Mouse (Mus musculus) layer of hippocampus, adult 2 months (tissue): Measurements from ENCODE around the gene Bik. TPM values are rescaled to one million over a fixed set of nuclear protein-coding genes. Genes with fewer than 3 reads are reported as not detected.
"Not testable (repeated sequence)": the region's sequence is repeated elsewhere in the genome, so short reads cannot be mapped to it uniquely, and the experiment has no call there.

ENCODE experiments used
- DNase-seq, 2 experiments: peaks; one replicate each; pipeline ENCODE4 v3.0.0; 2022; ENCODE audit warnings: low spot score in 2 of 2
- H3K27ac ChIP-seq: fragments of 200-600 bp; 2 replicates; pipeline ENCODE4 v1.8.1; 2022
- H3K4me3 ChIP-seq: fragments of 200-600 bp; 2 replicates; pipeline ENCODE4 v1.8.1; 2022; ENCODE audit warnings: mild to moderate bottlenecking
- CTCF ChIP-seq: fragments of 200-600 bp; conservative IDR thresholded peaks from 2 replicates; pipeline ENCODE4 v1.8.1; 2022; ENCODE audit warnings: antibody characterized with exemption, mild to moderate bottlenecking, moderate library complexity
- total RNA-seq, 2 experiments: library from RNA; stranded (reverse); gene quantifications; 2 replicates each; pipeline ENCODE4 v1.2.3; 2021

Bik gene
- total RNA-seq, 2 experiments from 2014 or later = not detected

- Histone ChIP-seq H3K27ac (no peak overlapping the region), H3K4me3 (no peak overlapping the region)
- DNase-seq = no peak
- no peak for TF ChIP-seq CTCF
Measured at GRCm38 (mm10) chr15:83495787-83496367, 30.8 kb upstream of the Bik start.

GRCm38 (mm10) chr15:83497299-83497698 is 29.4 kb upstream of the Bik start:
- no peak overlapping the region for H3K27ac ChIP-seq
- peak; percentile 57 for TF ChIP-seq CTCF

GRCm38 (mm10) chr15:83499211-83499755 is 27.4 kb upstream of the Bik start:
- no peak for DNase-seq
- Histone ChIP-seq H3K27ac (no peak overlapping the region), H3K4me3 (no peak overlapping the region)
- TF ChIP-seq CTCF = no peak

More at GRCm38 (mm10) chr15:83497299-83497698, 29.4 kb upstream of the Bik start:
- no peak overlapping the region for H3K4me3 ChIP-seq
- DNase-seq = no peak

GRCm38 (mm10) chr15:83500352-83500751 is 26.3 kb upstream of the Bik start:
- TF ChIP-seq CTCF = peak; percentile 76
- H3K27ac ChIP-seq = no peak overlapping the region
- no peak for DNase-seq
- H3K4me3 ChIP-seq = no peak overlapping the region

- not testable (repeated sequence) for H3K4me3 ChIP-seq, H3K27ac ChIP-seq, DNase-seq
Measured at GRCm38 (mm10) chr15:83501483-83501882, 25.2 kb upstream of the Bik start.

GRCm38 (mm10) chr15:83509950-83510804 is 16.5 kb upstream of the Bik start:
- no peak for DNase-seq
- H3K27ac ChIP-seq = peak overlapping the region; percentile 82
- H3K4me3 ChIP-seq = peak overlapping the region; percentile 80
- TF ChIP-seq CTCF = peak; percentile 55

- Histone ChIP-seq H3K27ac (peak within 1 kb of the TSS; percentile 82), H3K4me3 (peak within 1 kb of the TSS; percentile 80)
- no peak for TF ChIP-seq CTCF
- DNase-seq = peak; percentile 92 to 95
Measured at GRCm38 (mm10) chr15:83510805-83511405, 15.8 kb upstream of the Bik start, which contains the start of gene Ttll1. Gene Ttll1, minus strand, starts transcription at chr15:83510893.

GRCm38 (mm10) chr15:83512489-83513281 is 14.0 kb upstream of the Bik start:
- DNase-seq = no peak
- no peak overlapping the region for H3K27ac ChIP-seq
- TF ChIP-seq CTCF = no peak
- no peak overlapping the region for H3K4me3 ChIP-seq

- no peak overlapping the region for H3K27ac ChIP-seq
- H3K4me3 ChIP-seq = no peak overlapping the region
- DNase-seq = no peak
Measured at GRCm38 (mm10) chr15:83515018-83515417, 11.6 kb upstream of the Bik start.

GRCm38 (mm10) chr15:83518215-83519048 is 8.2 kb upstream of the Bik start:
- peak; percentile 93 for TF ChIP-seq CTCF
- peak; percentile 57 to 78 for DNase-seq
- Histone ChIP-seq H3K27ac (no peak overlapping the region), H3K4me3 (no peak overlapping the region)

More at GRCm38 (mm10) chr15:83515018-83515417, 11.6 kb upstream of the Bik start:
- no peak for TF ChIP-seq CTCF

GRCm38 (mm10) chr15:83520861-83521382 is 5.7 kb upstream of the Bik start:
- Histone ChIP-seq H3K27ac (no peak overlapping the region), H3K4me3 (no peak overlapping the region)
- no peak for DNase-seq
- TF ChIP-seq CTCF = no peak
